Mouse (Mus musculus): Measurements from ENCODE around the gene Duxbl2. TPM values are rescaled to one million over a fixed set of nuclear protein-coding genes. Genes with fewer than 3 reads are reported as not detected.
"Not testable (repeated sequence)": the region's sequence is repeated elsewhere in the genome, so short reads cannot be mapped to it uniquely, and the experiment has no call there.

Gene Duxbl2
- total RNA-seq (2021): under 1 TPM; 0.26 to 0.37 TPM
- long read RNA-seq, experiment 1, partial matches to known transcripts: 0 of 1 reads
- long read RNA-seq, experiment 1, other reads (novel, unspliced or antisense): 1 of 1 reads
- long read RNA-seq, experiment 2, partial matches to known transcripts: 0 of 1 reads
- long read RNA-seq, experiment 2, other reads (novel, unspliced or antisense): 1 of 1 reads

- not testable (repeated sequence) for DNase-seq (ENCODE audit: low spot score in 2 of 2)
These were observed at the start of gene Duxbl2 for GRCm38 (mm10) chr14:26118150-26118549. TSS of gene Duxbl2 (plus strand) at chr14:26118349.

GRCm38 (mm10) chr14:26076620-26077390, 41.3 kb upstream of the Duxbl2 start:
- DNase-seq (ENCODE audit: low spot score in 2 of 2): not testable (repeated sequence)

- DNase-seq (ENCODE audit: low spot score in 2 of 2): not testable (repeated sequence)
These were observed 36.9 kb upstream of the Duxbl2 start, which contains the start of gene Cphx2 for GRCm38 (mm10) chr14:26081216-26081615. TSS of gene Cphx2 (plus strand) at chr14:26081516.

GRCm38 (mm10) chr14:26081997-26082396, 36.2 kb upstream of the Duxbl2 start, which contains the start of gene Cphx3:
TSS of gene Cphx3 (plus strand) at chr14:26082297.
- not testable (repeated sequence) for DNase-seq (ENCODE audit: low spot score in 2 of 2)

GRCm38 (mm10) chr14:26097622-26098021, 20.5 kb upstream of the Duxbl2 start:
- not testable (repeated sequence) for DNase-seq (ENCODE audit: low spot score in 2 of 2)

GRCm38 (mm10) chr14:26118550-26119000, 426 bp downstream of the Duxbl2 start:
- DNase-seq (ENCODE audit: low spot score in 2 of 2): not testable (repeated sequence)

GRCm38 (mm10) chr14:26119095-26119494, 946 bp downstream of the Duxbl2 start:
- DNase-seq (ENCODE audit: low spot score in 2 of 2): not testable (repeated sequence)

- DNase-seq (ENCODE audit: low spot score in 2 of 2): not testable (repeated sequence)
These were observed 28.9 kb downstream of the Duxbl2 start for GRCm38 (mm10) chr14:26147095-26147494.

GRCm38 (mm10) chr14:26156032-26156431, 37.9 kb downstream of the Duxbl2 start:
- DNase-seq (ENCODE audit: low spot score in 2 of 2): not testable (repeated sequence)

- DNase-seq (ENCODE audit: low spot score in 2 of 2): not testable (repeated sequence)
These were observed 43.0 kb downstream of the Duxbl2 start for GRCm38 (mm10) chr14:26161156-26161555.

- not testable (repeated sequence) for DNase-seq (ENCODE audit: low spot score in 2 of 2)
These were observed 44.3 kb downstream of the Duxbl2 start for GRCm38 (mm10) chr14:26162423-26162822.

- not testable (repeated sequence) for DNase-seq (ENCODE audit: low spot score in 2 of 2)
These were observed 47.1 kb downstream of the Duxbl2 start for GRCm38 (mm10) chr14:26165266-26165665.

- DNase-seq (ENCODE audit: low spot score in 2 of 2): not testable (repeated sequence)
These were observed 55.8 kb downstream of the Duxbl2 start for GRCm38 (mm10) chr14:26173955-26174354.

- not testable (repeated sequence) for DNase-seq (ENCODE audit: low spot score in 2 of 2)
These were observed 56.9 kb downstream of the Duxbl2 start for GRCm38 (mm10) chr14:26175028-26175427.

Other genes starting within 250 kb of the Duxbl2 start
- 1 to 10 TPM in 1 of 2 experiments, not detected in 1; 3.0 TPM for gene Plac9a, start 215.2 kb upstream of the Duxbl2 start, total RNA-seq (2021)
- 10 to 100 TPM; 16.8 to 18.5 TPM for gene Tmem254a, start 190.7 kb upstream of the Duxbl2 start, total RNA-seq (2021)
- gene Cphx1, start 180.0 kb upstream of the Duxbl2 start, total RNA-seq (2021): not detected
- gene Duxbl1, start 139.8 kb upstream of the Duxbl2 start, total RNA-seq (2021): under 1 TPM in 1 of 2 experiments, not detected in 1; 0.19 TPM
- gene Gm9780, start 75.6 kb upstream of the Duxbl2 start, total RNA-seq (2021): 1 to 10 TPM; 5.3 to 8.9 TPM
- 10 to 100 TPM; 30.6 to 38.5 TPM for gene Tmem254c, start 51.0 kb upstream of the Duxbl2 start, total RNA-seq (2021)
- gene Cphx2, start 36.8 kb upstream of the Duxbl2 start, total RNA-seq (2021): not detected
- not detected for gene Cphx3, start 36.1 kb upstream of the Duxbl2 start, total RNA-seq (2021)
- 10 to 100 TPM; 21.2 to 31.5 TPM for gene Plac9b, start 64.1 kb downstream of the Duxbl2 start, total RNA-seq (2021)
- 10 to 100 TPM; 40.2 to 41.4 TPM for gene Tmem254b, start 88.7 kb downstream of the Duxbl2 start, total RNA-seq (2021)
- gene Duxbl3, start 139.6 kb downstream of the Duxbl2 start, total RNA-seq (2021): 1 to 10 TPM; 1.9 to 2.8 TPM